Mouse (Mus musculus) gastrocnemius, postnatal 4 days (tissue): ENCODE measurements around the gene Gnao1. TPM values are rescaled to one million over a fixed set of nuclear protein-coding genes. Genes with fewer than 3 reads are reported as not detected.

Experiments used
- DNase-seq, 2 experiments: peaks; one replicate each; pipeline ENCODE4 v3.0.0; 2021 to 2022; ENCODE audit warnings: low spot score in 2 of 2, mixed read lengths in 2 of 2
- microRNA-seq: library from miRNA; unstranded; fragments of <30 nt; microRNA quantifications from one replicate; pipeline ENCODE4 v1.2.0, GENCODE M21; 2021
- total RNA-seq, 2 experiments: library from RNA; stranded (reverse); gene quantifications; 2 replicates each; pipeline ENCODE4 v1.2.3; 2021

The Gnao1 gene
- total RNA-seq, 2 experiments from 2014 or later: 13.4 TPM

DNA sequence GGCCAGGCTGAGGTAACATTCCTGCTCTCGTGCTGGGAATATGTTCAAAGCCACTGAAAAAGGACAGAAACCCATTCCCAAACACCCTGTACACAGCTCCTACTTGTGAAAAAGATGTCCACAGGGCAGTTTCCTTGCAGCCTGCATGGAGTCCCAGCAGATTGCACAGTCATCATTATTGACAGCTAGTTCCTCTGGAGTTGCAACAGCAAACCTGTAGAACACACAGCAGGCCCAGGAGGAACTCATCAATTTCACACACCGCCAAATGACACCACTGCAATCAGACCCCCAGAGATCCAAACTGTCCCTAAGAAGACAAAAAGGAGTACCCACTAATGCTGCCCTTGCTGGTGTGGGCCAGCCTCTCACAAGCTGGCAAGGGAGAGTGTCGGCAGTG lies 175.0 kb downstream of the Gnao1 start:
- DNase-seq: no peak

- DNase-seq: no peak
Measured at GRCm38 (mm10) chr8:93989739-93990138, 180.0 kb downstream of the Gnao1 start.

GRCm38 (mm10) chr8:93998961-93999360 lies 189.2 kb downstream of the Gnao1 start:
- no peak for DNase-seq

- no peak for DNase-seq
Measured at GRCm38 (mm10) chr8:94004139-94004538, 194.4 kb downstream of the Gnao1 start.

DNA sequence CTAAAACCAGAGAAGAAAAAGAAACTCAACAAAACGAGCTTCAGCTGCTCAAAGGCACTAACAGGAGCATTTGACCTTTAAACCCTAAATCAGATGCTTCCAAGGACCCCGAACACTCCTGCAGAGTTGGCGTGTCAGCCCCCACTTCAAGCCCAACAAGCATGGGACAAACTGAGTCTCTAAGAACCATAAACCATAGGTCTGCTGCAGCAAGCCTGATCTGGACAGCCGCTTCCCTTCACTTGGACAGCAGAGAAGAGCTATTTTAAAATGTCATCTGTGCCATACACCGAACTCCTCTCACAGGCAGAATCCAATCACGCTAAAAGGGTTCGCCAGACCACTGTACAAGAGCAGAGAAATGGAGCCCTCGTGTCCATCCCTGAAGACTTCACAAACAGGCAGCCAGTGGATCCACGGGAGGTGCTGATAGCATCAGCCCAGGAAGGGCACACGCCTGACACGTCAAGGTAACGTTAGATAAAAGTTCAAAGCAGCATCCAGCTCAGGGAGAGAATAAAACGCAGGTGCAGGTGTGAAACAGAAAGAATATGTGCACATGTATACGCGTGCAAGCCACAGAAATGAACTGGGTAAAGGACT lies 199.6 kb downstream of the Gnao1 start:
- no peak for DNase-seq

GRCm38 (mm10) chr8:94010101-94010705 lies 200.4 kb downstream of the Gnao1 start:
- no peak for DNase-seq

GRCm38 (mm10) chr8:94011076-94012012 lies 201.6 kb downstream of the Gnao1 start:
- no peak for DNase-seq

DNA sequence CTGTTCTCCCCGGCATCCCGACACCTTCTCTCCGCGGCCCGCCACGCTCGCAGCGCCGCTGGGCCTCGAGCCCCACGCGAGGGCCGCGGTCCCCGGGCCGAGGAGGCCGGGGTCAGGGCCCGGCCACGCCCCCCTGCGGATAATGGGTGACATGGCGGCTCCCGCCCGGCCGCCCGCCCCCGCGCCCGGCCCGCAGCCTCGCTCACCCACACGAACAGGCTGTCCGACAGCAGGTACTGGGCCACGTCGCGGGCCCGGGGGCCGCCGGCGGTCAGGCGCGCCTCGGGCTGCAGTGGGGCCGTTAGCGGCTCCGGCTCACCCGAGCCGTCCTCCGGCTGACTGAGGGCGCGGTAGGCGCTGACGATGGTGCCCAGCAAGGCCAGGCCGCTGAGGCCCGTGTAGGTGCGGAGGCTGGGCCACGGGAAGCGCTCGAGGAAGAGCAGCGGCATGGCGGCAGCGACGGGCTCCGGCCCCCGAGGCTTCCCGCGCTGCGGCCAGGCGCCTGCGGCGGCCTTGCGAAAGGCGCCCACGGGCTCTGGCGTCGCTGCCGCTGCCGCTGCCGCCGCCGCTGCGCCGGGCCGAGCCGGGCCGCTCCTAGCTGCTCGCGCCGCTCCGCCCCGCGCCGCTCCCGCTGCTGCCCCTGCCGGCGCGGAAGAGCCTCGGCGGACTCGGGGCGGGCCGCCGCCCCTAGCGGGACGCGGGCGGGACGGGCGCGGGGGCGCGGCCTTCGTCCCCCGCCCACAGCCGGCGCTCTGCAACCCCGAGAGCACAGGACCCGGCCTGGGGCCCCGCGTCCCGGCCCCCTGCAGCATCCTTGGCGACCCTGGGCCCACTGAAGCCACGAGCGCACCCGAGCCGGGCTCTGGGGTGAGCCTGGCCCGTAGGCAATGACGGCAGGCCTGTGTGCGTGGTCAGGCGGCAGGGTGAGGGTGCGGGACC lies 202.5 kb downstream of the Gnao1 start, which contains the start of gene Amfr:
TSS of gene Amfr (minus strand) at position 830 of the 939 bp plus-strand sequence.
- DNase-seq: peak; percentile 57 to 78

DNA sequence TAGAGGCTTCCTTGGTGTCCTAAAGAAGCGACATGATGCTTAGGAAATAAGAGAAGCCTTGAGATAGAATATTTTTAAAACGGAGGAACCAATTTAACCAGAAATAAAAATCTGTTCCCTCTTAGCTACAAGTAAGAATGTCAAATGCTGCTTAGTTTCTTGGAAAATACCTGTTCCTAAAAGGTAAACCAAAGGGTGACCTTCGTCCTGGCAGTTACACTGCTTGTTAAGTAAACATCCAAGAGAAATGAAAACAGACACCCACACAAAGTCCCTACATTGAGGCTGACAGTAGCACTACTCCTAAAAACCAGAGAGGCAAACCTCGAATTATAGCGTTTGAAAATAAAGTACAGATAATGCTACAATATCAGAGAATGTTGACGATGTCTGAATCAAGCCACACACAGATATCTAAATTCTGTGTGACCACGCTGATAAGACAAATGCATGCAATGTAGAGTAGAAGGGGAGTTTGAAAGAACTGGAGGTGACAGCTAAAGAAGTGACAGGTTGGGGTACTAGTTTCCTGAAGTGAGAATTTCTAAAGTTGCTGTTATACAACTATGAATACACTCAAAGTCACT lies 203.4 kb downstream of the Gnao1 start:
- DNase-seq: no peak

Small RNAs within 50 kb of the gene (microRNA-seq; reads per million reads assigned to microRNA genes)
- not detected for gene Gm24159

Other genes with a start within 250 kb of the Gnao1 start
- gene Amfr, start 202.9 kb downstream of the Gnao1 start, total RNA-seq: 10 to 100 TPM; 93.2 to 98.0 TPM
- gene Nudt21, start 227.1 kb downstream of the Gnao1 start, total RNA-seq: 10 to 100 TPM; 36.1 to 40.5 TPM
- gene Ogfod1, start 227.2 kb downstream of the Gnao1 start, total RNA-seq: 10 to 100 TPM; 19.2 to 20.2 TPM